Mouse (Mus musculus): Measurements from ENCODE around the gene Dpp3. TPM values are rescaled to one million over a fixed set of nuclear protein-coding genes. Genes with fewer than 3 reads are reported as not detected.

The Dpp3 gene
- polyA plus RNA-seq (2017; shearing (Covaris generic)) = 136 TPM

DNA sequence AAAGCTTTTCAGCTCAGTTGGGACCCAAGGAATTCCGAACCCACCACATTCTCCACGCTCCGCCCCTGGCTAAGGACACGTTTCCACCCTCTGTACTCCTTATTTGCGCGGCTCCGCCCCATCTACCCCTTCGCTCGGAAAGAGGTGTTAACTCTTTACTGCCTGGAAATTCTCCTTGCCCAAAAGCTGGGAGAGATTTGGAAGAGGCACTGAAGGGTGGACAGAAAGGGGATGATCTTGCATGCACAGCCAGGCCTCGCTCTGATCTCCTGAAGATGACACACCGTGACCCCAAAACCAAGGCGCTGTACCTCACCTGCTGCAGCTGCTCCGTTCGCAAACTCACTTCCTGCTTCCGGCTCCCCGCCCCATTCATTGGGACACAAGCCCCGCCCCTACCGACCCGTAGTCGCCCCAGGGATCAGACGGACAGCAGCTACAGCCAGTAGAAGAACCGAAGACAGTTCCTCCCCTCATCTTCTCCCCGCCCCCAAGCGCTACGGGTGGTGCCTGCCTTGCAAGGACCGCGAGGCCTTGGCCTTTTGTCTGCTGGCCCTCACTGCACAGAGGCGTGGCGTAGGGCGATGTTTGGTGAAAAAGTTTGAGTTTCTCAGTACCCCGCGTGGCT, at the start of gene Dpp3:
Dpp3 (minus strand) TSS at position 384 of the 628 bp plus-strand sequence.

DNA sequence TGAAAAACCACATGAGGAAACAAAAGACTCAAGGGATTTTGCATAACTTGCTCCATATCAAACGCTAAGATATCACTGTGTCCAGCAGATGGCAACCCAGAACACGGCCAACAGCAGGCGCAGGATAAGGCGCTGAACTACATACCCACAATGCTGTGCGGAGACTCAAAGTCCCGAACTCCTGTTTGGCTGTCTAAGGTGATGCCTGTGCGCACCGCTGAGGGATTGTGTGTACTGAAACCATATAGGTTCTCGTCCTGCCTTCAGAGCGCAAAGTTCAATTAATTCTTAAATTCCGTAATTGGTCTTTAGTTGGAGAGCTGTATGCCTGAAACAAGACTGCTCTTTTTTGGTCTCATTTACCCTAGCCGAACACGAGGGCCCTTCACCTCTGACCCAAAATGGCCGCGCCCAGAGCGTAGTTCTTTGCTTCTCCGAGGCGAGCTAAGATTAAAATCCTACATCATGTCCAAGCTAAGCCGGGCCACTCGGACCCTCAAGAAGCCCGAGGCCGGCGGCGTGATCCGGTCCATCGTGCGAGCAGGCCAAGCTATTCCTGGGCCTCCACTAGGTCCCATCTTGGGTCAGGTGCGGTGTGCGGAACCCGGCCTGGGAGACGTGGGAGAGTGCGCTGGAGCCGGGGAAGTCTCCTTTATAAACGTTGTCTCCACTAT, 34.0 kb upstream of the Dpp3 start, which contains the start of gene Mrpl11:
Mrpl11 (plus strand) TSS at position 220 of the 674 bp plus-strand sequence.

DNA sequence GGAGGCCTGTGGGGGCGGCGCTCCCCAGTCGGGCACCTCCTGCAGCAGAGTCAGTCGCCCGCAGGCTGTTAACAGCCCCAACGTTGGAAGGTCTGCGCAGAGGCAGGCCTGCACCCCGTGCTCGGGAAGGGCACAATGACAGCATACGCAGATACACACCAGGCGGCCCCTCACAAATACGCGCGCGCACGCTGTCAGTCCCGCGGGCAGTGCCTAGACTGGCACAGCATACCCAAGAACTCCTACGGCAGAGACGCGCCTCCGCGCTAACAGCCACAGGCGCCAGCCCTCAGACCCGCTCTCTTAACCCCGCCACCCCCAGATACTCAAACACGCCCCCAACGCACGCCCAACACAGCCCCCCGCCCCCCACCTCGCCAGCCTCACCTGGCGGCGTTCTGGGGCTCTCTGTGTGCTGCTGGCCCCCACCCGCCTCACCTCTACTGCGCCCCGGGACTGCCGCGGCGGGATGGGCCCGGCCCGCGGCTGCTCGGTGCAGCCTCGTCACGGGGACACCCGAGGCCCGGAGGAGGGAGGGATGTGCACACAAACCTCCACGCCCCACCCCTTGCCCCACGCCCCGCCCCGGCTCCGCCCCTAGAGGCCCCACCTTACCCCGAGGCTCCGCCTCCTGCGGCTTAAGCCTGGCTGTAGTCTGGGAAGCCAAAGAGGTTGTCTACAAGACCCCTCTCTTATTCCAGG, 14.6 kb upstream of the Dpp3 start, which contains the start of gene Peli3:
Peli3 (minus strand) TSS at position 577 of the 702 bp plus-strand sequence.

GRCm38 (mm10) chr19:4905979-4906794, 21.9 kb downstream of the Dpp3 start, which contains the start of gene Bbs1:
Gene Bbs1, minus strand, starts transcription at chr19:4906628.

DNA sequence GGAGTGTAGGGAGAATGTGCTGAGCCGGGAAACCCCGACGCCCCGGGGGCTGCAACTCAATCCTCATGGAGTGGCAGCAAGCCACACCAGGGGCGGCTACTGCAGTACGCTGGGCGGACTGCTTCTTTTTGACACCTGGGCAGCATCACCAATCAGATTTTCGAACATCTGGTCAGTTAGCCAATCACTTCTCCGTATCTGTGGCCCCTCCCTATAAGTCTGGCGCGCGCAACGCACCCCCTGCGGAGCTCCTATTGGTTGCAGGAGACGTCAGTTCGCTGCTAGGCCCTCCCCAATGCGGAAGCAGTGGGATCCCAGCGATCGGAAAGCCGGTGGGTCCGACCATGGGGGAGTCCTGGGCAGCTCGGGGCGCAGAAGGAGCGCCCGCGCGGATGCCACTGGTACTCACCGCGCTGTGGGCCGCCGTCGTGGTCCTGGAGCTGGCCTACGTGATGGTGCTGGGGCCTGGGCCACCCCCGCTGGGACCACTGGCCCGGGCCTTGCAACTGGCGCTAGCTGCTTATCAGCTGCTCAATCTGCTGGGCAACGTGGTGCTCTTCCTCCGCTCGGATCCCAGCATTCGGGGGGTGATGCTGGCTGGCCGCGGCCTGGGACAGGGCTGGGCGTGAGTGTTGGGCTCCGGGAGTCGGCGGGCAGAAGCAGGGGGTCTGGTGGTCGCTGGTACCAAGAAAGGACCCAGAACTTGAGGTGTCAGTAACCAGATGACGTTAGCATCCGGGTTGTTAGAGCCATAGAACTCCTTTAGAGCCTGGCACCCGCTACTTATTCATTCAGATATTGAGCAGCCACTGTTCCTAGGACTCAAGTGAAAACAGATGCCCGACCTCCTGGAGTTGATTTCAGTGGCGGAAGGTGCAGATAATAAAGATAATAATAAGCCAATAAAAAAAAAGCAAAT, 49.4 kb downstream of the Dpp3 start, which contains the start of gene Zdhhc24:
Zdhhc24 (plus strand) TSS at position 264 of the 919 bp plus-strand sequence.

GRCm38 (mm10) chr19:4877785-4878184, 50.3 kb downstream of the Dpp3 start, which contains the start of gene Actn3:
Gene Actn3, minus strand, starts transcription at chr19:4877909.

Other genes with a start within 250 kb of the Dpp3 start
- gene Gm960, start 229.6 kb downstream of the Dpp3 start, polyA plus RNA-seq (2017; shearing (Covaris generic)) = not detected
- 1.3 TPM for gene Sptbn2, start 217.1 kb downstream of the Dpp3 start, polyA plus RNA-seq (2017; shearing (Covaris generic))
- 53.1 TPM for gene Rbm4b, start 171.8 kb downstream of the Dpp3 start, polyA plus RNA-seq (2017; shearing (Covaris generic))
- gene Rbm4, start 134.4 kb downstream of the Dpp3 start, polyA plus RNA-seq (2017; shearing (Covaris generic)) = 62.0 TPM
- 52.8 TPM for gene Gm21992, start 116.7 kb downstream of the Dpp3 start, polyA plus RNA-seq (2017; shearing (Covaris generic))
- 98.3 TPM for gene Rbm14, start 116.7 kb downstream of the Dpp3 start, polyA plus RNA-seq (2017; shearing (Covaris generic))
- 213 TPM for gene Ccs, start 89.0 kb downstream of the Dpp3 start, polyA plus RNA-seq (2017; shearing (Covaris generic))
- 0.28 TPM for gene Ccdc87, start 88.9 kb downstream of the Dpp3 start, polyA plus RNA-seq (2017; shearing (Covaris generic))
- gene Ctsf, start 73.2 kb downstream of the Dpp3 start, polyA plus RNA-seq (2017; shearing (Covaris generic)) = 7.4 TPM
- 0.10 TPM for gene Actn3, start 50.4 kb downstream of the Dpp3 start, polyA plus RNA-seq (2017; shearing (Covaris generic))
- gene Zdhhc24, start 49.6 kb downstream of the Dpp3 start, polyA plus RNA-seq (2017; shearing (Covaris generic)) = 7.9 TPM
- gene Bbs1, start 21.7 kb downstream of the Dpp3 start, polyA plus RNA-seq (2017; shearing (Covaris generic)) = 0.92 TPM
- 0.65 TPM for gene Peli3, start 14.8 kb upstream of the Dpp3 start, polyA plus RNA-seq (2017; shearing (Covaris generic))
- 59.2 TPM for gene Mrpl11, start 33.9 kb upstream of the Dpp3 start, polyA plus RNA-seq (2017; shearing (Covaris generic))
- gene Npas4, start 62.0 kb upstream of the Dpp3 start, polyA plus RNA-seq (2017; shearing (Covaris generic)) = 1.8 TPM
- gene Slc29a2, start 95.6 kb upstream of the Dpp3 start, polyA plus RNA-seq (2017; shearing (Covaris generic)) = 2.0 TPM
- 18.7 TPM for gene B4gat1, start 110.5 kb upstream of the Dpp3 start, polyA plus RNA-seq (2017; shearing (Covaris generic))
- 3.6 TPM for gene AC124502.3, start 110.6 kb upstream of the Dpp3 start, polyA plus RNA-seq (2017; shearing (Covaris generic))
- 81.9 TPM for gene Brms1, start 113.1 kb upstream of the Dpp3 start, polyA plus RNA-seq (2017; shearing (Covaris generic))
- 0.26 TPM for gene Rin1, start 122.2 kb upstream of the Dpp3 start, polyA plus RNA-seq (2017; shearing (Covaris generic))
- not detected for gene Cd248, start 139.8 kb upstream of the Dpp3 start, polyA plus RNA-seq (2017; shearing (Covaris generic))
- gene Tmem151a, start 157.2 kb upstream of the Dpp3 start, polyA plus RNA-seq (2017; shearing (Covaris generic)) = not detected
- 58.0 TPM for gene Yif1a, start 160.3 kb upstream of the Dpp3 start, polyA plus RNA-seq (2017; shearing (Covaris generic))
- gene Cnih2, start 170.2 kb upstream of the Dpp3 start, polyA plus RNA-seq (2017; shearing (Covaris generic)) = 1.4 TPM
- gene Rab1b, start 178.8 kb upstream of the Dpp3 start, polyA plus RNA-seq (2017; shearing (Covaris generic)) = 240 TPM
- gene Klc2, start 190.3 kb upstream of the Dpp3 start, polyA plus RNA-seq (2017; shearing (Covaris generic)) = 3.3 TPM